Mouse (Mus musculus) embryonic fibroblast, embryonic 13.5 days (primary cell): ENCODE measurements at regions not wholly inside any gene's neighbourhood (a gene's known extent, or its start where the extent isn't known, plus 50 kb on each side); places are given as distances from the start of the nearest gene placed in this dataset.

Experiments used
- H3K27ac ChIP-seq: 2 replicates; pipeline ENCODE4 v1.5.1; 2012; ENCODE audit warnings: low read length, control low read depth, inconsistent platforms; ENCODE audit not compliant: insufficient read depth
- H3K4me1 ChIP-seq: 2 replicates; pipeline ENCODE4 v1.6.1; 2011; ENCODE audit warnings: low read length; ENCODE audit not compliant: control insufficient read depth, insufficient read depth
- H3K4me3 ChIP-seq: 2 replicates; pipeline ENCODE4 v1.5.1; 2011; ENCODE audit warnings: mild to moderate bottlenecking, control low read depth, low read length; ENCODE audit not compliant: insufficient read depth
- CTCF ChIP-seq: IDR thresholded peaks from 2 replicates; pipeline ENCODE4 v1.5.1; 2011; ENCODE audit warnings: mild to moderate bottlenecking, control low read depth, low read length, moderate library complexity, borderline replicate concordance; ENCODE audit not compliant: insufficient read depth
- POLR2A ChIP-seq: IDR thresholded peaks from 2 replicates; pipeline ENCODE4 v1.6.1; 2011; ENCODE audit warnings: low read depth, mild to moderate bottlenecking, control low read depth, low read length, moderate library complexity

GRCm38 (mm10) chr5:53329591-53329990, 62.7 kb downstream of the Smim20 start:
- H3K27ac ChIP-seq = no peak overlapping the region
- no peaks in the 10 kb centered on the region for H3K4me1 ChIP-seq
- no peak overlapping the region for H3K4me3 ChIP-seq
- TF ChIP-seq CTCF (no peak), POLR2A (no peak)

DNA sequence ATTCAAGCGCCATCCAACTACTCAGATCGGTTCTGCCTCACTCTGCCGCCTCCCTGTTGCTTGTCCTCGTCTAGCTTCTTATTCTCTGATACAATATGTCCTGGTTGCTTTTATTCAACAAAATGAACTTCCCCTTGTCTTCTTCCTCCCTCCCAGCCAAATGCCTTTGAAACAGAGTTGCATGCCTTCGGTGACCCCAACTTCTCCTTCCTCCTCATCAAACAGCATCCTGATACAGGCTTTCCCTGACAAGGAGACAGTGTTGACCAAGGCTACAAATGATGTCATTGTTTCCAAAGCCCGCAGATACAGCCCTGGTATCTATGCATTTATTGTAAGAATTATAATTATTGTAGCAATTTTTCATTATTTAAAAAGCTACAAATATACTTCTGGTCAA, 69.8 kb downstream of the Smim20 start:
- Histone ChIP-seq H3K4me1 (no peaks in the 10 kb centered on the region), H3K27ac (no peak overlapping the region), H3K4me3 (no peak overlapping the region)
- TF ChIP-seq CTCF (no peak), POLR2A (no peak)

DNA sequence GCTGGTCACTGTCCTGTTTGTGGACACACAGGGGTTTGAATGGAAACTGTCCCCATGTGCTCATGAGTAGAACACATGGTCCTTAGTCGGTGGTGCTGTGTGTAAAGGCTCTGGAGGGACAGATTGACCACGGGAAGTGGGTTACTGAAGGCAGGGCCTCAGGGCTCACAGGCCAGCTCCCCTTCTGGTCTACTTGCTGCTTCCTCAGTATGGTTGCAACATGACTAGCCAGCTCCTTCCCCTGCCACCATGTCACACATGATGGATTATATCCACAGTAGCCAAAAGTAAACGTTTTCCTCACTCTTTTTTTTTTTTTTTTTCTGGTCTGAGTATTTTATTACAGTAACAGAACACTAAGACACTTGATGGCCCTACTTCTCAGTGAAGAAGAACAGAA, 70.9 kb downstream of the Smim20 start:
- Histone ChIP-seq H3K4me1 (no peaks in the 10 kb centered on the region), H3K4me3 (no peak overlapping the region), H3K27ac (no peak overlapping the region)
- TF ChIP-seq CTCF = no peak
- TF ChIP-seq POLR2A = no peak

DNA sequence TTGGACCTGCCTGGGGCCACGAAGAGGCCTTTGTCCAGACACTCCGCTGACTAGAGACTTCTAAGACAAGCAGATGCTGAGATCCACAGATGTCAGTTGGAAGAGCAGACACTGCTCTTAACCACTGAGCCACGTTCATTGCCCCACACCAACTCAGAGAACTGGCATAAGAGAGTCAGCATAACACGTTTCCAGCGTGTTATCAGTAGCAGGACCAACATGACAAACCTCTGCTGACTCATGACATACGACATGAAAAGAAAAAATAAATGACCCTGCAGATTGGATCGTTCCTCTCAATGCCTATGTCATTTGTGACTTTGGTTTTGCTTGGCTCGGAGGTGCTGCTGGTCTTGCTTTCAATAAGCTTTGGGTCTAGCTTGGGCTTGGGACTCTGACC, 78.3 kb downstream of the Smim20 start:
- TF ChIP-seq POLR2A (no peak), CTCF (no peak)
- Histone ChIP-seq H3K4me3 (no peak overlapping the region), H3K4me1 (peaks cover 5% of the 10 kb centered on the region; the same call in 1 of the 2 replicates), H3K27ac (no peak overlapping the region)

DNA sequence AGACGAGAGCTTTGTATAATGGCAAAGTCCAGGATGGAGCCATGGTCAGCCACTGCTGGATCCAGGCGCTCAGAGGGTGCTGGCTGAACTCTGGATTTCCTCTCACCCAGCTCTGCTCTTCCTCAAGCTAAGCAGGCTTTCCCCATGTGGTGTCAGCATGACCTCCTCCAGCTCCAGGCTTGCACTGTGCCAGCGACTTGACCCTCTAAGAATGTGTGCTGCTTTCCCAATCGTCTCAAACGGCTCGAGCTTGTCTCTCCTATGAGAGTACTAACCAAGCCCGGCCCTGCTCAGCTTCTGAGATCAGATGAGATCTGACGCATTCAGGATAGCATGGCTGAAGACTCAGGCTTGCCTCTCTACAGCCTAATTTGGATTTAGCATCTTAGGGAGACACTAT, 79.1 kb downstream of the Smim20 start:
- H3K27ac ChIP-seq = no peak overlapping the region
- TF ChIP-seq CTCF (no peak), POLR2A (no peak)
- H3K4me1 ChIP-seq = peaks cover 5% of the 10 kb centered on the region; the same call in 1 of the 2 replicates
- H3K4me3 ChIP-seq = no peak overlapping the region

- Histone ChIP-seq H3K27ac (no peak overlapping the region), H3K4me3 (no peak overlapping the region), H3K4me1 (peaks cover 5% of the 10 kb centered on the region; the same call in 1 of the 2 replicates)
- no peak for TF ChIP-seq CTCF
- TF ChIP-seq POLR2A = no peak
These were observed 79.9 kb downstream of the Smim20 start for GRCm38 (mm10) chr5:53346756-53347155.

DNA sequence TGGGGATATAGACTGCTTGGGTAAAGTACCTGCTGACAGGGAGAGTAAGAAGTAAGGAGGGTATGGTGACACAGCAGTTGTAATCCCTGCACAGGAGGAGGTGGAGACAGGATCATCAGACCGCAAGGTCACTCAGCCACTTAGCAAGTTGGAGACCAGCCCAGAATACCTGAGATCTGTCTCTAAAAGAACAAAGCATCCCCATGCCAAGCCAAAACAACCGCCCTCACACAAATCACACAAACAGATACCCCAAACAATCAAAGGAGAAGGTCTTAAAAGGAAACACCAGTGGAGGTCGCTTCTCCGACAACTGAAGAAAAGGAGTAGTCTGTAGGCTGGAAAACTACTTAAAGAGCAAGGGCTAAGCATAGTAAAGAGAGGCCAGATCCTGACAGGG, 86.0 kb downstream of the Smim20 start:
- Histone ChIP-seq H3K4me1 (no peaks in the 10 kb centered on the region), H3K4me3 (no peak overlapping the region), H3K27ac (no peak overlapping the region)
- no peak for TF ChIP-seq POLR2A

DNA sequence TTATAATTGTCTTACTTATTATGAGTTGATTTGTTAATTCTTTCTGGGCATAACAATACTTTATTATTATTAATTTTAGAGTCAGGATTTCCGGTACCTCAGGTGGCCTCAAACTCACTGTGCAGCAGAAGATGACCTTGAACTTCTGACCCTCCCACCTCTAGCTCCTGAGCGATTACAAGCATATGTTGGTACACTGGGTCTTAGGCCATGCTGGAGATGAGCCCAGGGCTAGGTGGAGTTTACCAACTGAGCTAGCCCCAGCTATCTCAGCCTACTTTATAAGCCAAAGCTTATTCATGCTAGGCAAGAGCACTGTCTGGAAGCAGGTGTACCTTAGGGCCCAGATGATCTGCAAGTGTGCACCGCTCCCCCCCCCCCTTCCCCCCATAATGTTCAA, 87.4 kb downstream of the Smim20 start:
- no peak overlapping the region for H3K4me3 ChIP-seq
- no peak for TF ChIP-seq CTCF
- no peak for TF ChIP-seq POLR2A

DNA sequence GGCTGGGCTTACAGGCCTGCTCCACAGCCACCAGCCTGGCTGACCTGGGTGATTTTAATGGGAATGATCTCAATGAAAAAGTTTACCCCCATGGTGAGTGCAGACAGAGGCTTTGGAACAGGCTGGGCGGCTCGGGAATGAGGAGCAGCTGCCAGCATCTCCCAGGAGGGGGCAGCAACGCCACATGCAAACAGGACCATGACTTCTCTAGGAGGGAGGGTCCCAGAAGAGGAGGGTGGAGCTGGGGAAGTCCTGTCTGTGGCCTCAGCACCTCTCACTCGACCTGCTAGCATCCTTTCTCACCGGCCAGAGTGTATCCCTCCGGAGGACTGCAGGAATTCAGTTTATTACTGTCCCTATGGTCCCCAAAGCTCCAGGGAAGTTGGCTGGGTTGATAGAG, 88.2 kb downstream of the Smim20 start:
- Histone ChIP-seq H3K27ac (no peak overlapping the region), H3K4me3 (no peak overlapping the region), H3K4me1 (no peaks in the 10 kb centered on the region)
- TF ChIP-seq POLR2A (no peak), CTCF (peak; percentile 95)

More for the DNA sequence above, 87.4 kb downstream of the Smim20 start:
- no peak overlapping the region for H3K27ac ChIP-seq
- H3K4me1 ChIP-seq = no peaks in the 10 kb centered on the region

- Histone ChIP-seq H3K4me1 (no peaks in the 10 kb centered on the region), H3K4me3 (no peak overlapping the region), H3K27ac (peak overlapping the region; percentile 47)
- TF ChIP-seq POLR2A = no peak
- TF ChIP-seq CTCF = no peak
These were observed 90.3 kb downstream of the Smim20 start for GRCm38 (mm10) chr5:53357086-53357608.

DNA sequence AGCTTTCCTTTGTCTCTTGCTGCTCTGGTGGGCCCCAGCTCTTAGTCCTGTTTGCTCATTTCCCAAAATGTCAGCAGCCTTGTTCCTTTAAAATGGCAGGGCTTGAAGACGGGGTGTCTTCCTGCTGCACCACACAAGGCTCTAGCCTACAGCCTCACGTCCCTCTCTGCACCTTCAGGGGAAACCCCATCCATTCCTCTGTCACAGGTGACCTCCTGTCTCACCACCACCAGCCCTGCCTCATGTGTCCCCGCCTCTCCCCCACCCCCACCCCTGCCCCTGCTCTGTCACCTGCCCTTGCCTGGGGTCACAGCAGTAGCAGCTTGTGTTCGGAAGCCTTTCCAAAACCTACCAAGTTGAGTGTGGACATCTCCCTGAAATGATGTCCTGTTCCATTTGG, 91.3 kb downstream of the Smim20 start:
- TF ChIP-seq POLR2A (no peak), CTCF (no peak)
- Histone ChIP-seq H3K4me1 (no peaks in the 10 kb centered on the region), H3K27ac (no peak overlapping the region), H3K4me3 (no peak overlapping the region)

DNA sequence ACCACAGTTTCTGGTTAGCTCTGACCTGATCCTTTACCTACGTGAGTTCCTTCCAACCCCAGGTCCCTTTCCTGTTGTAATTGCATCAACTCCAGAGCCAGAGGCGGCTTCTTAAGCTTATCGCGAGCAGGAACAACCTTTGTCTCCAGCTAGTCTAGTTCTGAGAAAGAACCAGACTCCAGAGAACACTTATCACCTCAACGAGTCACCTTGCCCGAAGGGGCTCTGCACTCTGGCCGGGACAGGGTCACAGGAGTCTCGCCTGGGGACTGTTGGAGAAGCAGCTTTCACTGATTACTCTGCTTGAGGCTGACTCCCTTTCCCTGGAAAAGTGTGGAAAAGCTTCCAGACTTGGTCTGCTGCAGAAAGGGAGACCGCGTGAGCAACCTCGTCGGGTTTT, 93.0 kb downstream of the Smim20 start:
- TF ChIP-seq POLR2A (no peak), CTCF (no peak)

More for the DNA sequence above, 93.0 kb downstream of the Smim20 start:
- no peak overlapping the region for H3K27ac ChIP-seq
- H3K4me1 ChIP-seq = no peaks in the 10 kb centered on the region
- H3K4me3 ChIP-seq = no peak overlapping the region
